Mouse (Mus musculus) brain, embryonic 14.5 days (tissue): Measurements from ENCODE around the gene Aspn. TPM values are rescaled to one million over a fixed set of nuclear protein-coding genes. Genes with fewer than 3 reads are reported as not detected.

ENCODE experiments used
- DNase-seq: peaks from one replicate; pipeline ENCODE4 v3.0.0-alpha.2; 2011; ENCODE audit warnings: low read depth
- CTCF ChIP-seq: fragments of 200-500 bp; IDR thresholded peaks from 2 replicates; pipeline ENCODE4 v1.5.1; 2012; ENCODE audit warnings: inconsistent platforms, mild to moderate bottlenecking, moderate library complexity, borderline replicate concordance; ENCODE audit not compliant: insufficient read depth, insufficient read length; ENCODE audit errors: extremely low read depth
- POLR2A ChIP-seq: fragments of 200-500 bp; IDR thresholded peaks from 2 replicates; pipeline ENCODE4 v1.6.1; 2012; ENCODE audit warnings: mild to moderate bottlenecking, inconsistent platforms, borderline replicate concordance; ENCODE audit not compliant: poor library complexity, insufficient read depth, insufficient read length, severe bottlenecking; ENCODE audit errors: extremely low read depth
- polyA plus RNA-seq: library from polyadenylated mRNA; depleted of rRNA; stranded (reverse); fragments of >200 nt; gene quantifications from 2 replicates; pipeline ENCODE4 v1.2.3, GENCODE M21; 2012

The Aspn gene
- polyA plus RNA-seq, 1 experiment = 4.8 TPM

DNA sequence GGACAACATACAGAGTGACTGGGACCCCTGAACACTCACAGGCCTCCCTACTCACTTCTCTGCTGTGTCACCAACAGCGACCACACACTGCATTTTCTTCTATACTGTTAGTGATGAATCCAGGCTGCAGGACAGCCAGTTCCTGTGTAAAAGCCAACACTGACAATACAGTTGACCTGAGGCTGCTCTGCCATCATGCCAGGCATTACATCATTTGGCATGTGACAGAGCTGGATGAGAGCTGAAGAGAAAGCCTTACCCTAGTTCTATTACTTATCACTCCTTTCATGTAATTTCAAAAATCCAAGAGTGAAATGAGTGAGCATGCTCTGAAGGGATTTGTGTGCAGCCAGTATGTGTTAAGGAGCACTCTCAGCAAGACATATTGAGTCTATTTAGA lies 12.0 kb downstream of the Aspn start:
- TF ChIP-seq CTCF (no peak), POLR2A (no peak)
- peak; percentile 35 for DNase-seq

DNA sequence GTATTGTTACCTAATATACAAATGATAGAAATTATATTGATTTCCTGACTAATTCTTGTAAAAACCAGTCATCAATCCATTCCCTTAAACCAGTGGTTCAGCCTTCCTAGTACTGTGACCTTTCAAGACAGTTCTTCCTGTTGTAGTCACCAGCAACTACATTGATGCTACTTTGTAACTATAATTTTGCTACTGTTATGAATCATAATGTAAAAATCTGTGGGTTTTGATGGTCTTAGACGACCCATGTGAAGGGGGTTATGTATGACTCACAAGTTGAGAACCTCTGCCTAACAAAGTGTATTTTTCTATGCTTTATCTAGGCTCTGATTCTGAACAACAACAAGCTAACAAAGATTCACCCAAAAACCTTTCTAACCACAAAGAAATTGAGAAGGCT lies 12.7 kb downstream of the Aspn start:
- TF ChIP-seq CTCF (no peak), POLR2A (no peak)
- DNase-seq = no peak

DNA sequence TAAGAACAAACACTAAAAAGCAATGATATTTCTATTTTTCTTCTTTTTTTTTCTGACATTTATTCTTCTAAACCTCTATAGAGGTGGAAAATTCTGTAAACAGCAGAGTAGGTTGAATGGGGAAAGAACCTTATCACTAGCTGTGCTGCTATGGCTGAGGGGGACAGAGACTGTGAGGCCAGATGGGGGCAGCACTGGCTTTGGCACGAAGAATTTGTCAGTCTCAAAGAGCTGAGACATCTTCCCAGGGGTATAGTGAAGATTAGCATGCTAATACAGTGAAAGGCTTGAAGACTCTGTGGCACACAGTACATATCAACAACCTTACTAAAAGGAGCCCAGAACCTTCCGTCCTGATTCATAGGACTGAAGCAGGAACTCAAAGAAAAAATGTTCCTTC lies 14.9 kb downstream of the Aspn start:
- DNase-seq = peak; percentile 55
- peak; percentile 44; the same call in 1 of the 2 replicates for TF ChIP-seq CTCF
- TF ChIP-seq POLR2A = no peak

DNA sequence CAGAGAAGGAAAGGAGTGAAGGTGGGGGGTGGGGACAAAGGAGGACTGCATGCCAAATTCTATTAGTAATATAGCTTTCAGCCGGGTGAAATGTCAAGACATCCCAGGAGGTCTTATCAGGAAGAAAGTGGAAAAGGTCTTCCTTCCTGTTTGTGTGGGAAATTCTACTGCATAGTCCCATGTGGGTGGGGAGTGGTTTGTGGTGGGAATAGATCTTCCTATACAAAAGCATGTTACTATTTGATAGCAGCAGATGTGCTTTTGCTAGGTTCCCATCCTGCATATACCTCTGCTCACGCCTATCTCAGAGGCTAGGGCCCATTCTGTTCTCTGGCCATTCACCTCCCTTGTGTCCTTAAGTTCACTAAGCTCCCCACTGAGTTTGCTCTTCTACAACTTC lies 16.6 kb downstream of the Aspn start:
- TF ChIP-seq CTCF = no peak
- TF ChIP-seq POLR2A = no peak

DNA sequence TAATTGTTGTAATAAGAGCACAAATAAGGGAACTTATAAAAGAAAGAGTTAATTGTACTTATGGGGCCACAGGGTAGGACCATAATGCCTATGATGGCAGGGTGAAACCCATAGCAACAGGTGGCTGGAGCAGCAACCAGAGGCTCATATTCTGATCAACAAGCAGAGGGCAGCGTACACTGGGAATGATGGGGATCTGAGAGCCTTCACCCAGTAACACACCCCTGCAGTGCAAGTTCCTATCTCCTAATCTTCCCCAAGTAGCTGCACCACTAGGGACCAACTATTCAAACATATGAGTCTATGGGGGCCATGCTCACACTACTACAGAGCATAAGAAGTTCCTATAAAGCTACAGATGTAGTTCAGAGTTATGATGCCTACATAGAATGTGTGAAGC lies 20.1 kb downstream of the Aspn start:
- DNase-seq = no peak
- TF ChIP-seq POLR2A = no peak

More for the DNA sequence above, 16.6 kb downstream of the Aspn start:
- no peak for DNase-seq

DNA sequence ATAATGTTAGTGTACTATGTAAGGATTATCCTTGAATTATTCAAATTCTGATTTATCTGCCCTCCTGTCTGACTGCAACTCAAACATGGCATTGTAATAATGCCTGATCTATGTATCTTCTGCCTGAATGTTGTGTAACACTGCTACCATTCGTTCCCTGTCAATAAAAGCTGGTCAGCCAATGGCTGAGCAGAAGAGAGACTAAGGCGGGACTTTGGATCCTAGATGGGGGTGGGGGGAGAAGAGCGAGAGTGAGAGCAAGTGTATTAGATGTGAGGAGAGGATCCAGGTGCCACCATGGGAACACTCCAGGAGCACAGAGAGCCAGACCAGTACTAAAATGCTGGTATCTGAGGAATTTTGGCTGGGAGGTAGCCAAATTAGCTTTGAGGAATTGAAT lies 26.1 kb downstream of the Aspn start:
- no peak for DNase-seq
- TF ChIP-seq POLR2A = no peak
- no peak for TF ChIP-seq CTCF

DNA sequence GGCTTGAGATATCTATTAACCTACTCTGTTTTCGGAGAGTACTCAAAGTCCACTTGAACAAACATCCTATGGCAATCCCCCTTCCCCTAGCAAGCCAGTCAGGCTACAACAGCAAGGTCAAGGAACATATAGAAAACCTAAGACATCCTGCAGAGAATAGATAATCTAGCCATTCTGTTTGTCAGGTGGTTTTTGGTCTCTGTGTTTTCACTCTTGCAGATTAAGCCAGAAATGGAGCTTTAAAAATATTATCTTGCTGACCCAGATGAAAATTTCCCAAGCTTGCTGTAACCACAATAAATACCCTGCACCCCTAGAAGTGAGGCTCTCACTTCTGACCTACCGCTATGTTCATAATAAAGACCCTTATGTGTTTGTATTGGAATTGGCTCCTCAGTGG lies 27.2 kb downstream of the Aspn start:
- TF ChIP-seq CTCF (no peak), POLR2A (no peak)
- DNase-seq = no peak

DNA sequence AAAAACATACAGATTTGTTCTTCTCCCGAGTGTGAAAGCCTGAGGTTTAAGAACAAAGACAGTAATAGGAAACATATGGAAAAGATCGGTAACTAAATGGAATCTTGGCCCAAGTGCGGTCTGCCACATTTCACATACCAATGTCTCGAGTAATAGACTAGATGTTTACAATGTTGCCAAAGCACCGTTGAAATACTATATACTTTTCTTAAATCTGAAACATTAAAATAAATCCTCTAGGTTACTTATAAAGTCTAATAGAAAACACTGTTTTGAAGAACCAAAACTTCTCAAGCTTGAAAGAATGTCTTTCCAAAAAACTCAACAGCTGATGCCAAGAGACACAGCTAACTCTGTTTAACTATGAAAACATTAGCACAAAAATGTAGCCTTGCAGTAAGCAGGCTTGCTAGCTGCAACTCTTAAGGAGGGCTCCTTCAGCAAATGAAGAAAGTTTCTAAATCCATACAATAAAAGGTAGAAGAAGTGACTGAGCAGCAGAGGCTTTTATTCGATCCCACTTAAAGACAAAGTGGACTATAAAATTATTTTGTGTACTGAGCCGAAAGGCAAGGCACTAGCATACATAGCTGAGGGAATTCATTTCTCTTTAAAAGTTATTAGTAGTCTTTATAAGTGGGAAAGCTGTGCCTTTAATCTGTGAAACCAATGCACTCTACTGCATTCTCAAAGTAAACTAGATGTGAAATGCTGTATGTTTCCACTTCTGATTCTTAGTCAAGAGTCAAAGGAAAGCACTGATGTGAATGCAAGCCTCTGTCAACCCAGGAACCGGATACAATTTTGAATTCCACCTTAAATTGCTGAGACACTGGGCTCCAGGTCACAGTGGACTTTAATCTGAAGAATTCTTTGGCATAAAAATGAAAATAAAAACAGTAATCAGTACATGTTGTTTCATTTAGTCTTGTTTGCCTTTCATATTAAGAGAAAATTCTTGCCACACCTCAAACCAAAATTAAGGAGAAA lies 37.6 kb downstream of the Aspn start, which contains the start of gene Omd:
Omd (plus strand) TSS at position 922 of the 990 bp plus-strand sequence.
- no peak for TF ChIP-seq CTCF
- no peak for TF ChIP-seq POLR2A
- DNase-seq = peak; percentile 6

DNA sequence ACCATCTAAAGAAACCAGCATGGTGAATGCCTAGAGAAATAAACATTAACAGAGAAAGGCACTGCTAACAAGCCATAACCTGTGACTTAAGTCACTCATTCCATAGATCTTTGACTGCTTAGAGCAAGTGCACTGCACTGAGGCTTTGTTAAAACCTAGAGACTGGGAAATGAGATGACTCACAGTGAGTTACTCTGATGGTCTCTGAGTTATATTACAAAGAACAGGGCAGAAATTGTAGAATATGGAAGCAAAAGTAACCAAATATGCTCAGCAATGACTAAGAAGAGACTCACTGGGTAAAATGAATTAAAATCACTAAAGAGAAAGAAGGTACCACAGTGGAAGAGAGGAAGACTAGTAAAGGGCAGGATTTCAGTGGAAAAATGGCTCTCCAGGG lies 39.6 kb downstream of the Aspn start:
- no peak for DNase-seq
- TF ChIP-seq CTCF = no peak
- no peak for TF ChIP-seq POLR2A

DNA sequence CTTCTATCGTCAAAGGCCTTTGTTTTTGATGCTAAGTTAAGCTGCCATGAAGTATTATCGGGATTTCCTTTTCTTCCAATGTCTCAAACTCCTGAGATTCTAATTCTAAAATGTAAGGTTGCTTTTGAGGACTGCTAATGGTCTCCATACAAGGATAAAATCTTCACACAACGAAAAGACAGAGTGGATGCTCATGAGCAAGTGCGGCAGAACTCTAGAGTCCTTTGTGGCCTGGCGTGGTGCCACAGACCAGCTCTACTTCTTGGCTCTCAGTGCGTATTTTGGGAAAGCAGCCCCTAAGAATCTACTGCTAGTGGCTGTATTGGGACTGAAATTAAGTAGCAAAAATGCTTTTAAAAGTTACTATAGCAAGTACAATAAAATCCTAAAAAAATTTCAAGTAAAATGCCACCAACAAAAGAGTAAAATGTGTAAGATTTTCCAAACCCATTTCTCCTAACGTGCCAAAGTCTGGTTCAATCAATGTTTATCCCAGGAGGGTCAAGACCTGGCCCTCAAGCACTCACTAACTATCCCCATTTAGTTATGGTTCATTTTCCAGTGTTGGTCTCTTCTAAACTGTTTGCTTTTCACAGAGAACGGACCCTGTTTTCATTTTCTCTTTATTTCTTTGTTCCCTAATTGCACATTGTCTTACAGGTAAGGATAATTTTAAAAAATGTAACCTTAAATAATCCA lies 40.2 kb downstream of the Aspn start:
- no peak for DNase-seq
- TF ChIP-seq CTCF (no peak), POLR2A (no peak)

DNA sequence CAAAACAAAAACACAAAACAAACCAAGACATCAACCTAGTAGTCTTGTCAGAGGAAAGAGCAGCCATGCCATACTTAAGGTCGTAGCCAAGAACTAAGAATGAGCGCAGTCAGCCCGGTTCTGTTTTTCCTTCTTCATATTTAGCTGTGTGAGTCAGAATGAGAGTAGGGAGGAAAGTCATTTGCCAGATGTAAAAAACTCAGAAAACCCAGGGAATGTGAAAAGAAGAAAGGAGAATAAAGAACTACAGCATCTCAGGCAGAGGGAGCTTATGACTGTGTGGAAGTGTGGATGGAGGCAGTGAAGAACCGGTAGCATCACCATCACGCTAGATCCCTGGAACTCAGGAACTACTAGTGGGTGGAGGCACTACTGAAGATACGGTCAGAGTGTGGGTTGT lies 41.8 kb downstream of the Aspn start:
- DNase-seq = no peak
- TF ChIP-seq CTCF (no peak), POLR2A (no peak)

DNA sequence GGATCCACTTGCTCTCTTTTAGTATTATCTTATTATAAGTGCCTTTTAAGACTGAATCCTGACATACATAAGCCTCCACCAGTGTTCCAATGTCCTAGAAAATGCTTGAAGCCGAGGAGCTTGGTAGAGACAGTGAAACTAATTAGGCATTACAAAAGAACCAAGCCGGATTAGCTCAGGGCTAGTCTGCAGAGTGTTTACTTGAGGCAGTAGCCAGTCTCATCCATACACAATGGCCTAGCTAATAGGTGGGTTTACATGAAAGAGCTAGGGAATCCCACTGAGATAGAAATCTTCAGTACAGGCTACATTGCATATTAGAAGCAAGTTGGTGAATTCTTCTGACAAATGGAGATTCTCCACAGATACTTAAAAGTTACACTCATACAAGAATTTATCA lies 58.3 kb downstream of the Aspn start:
- peak; percentile 2 for DNase-seq
